Mouse (Mus musculus): Measurements from ENCODE around the gene Shd. TPM values are rescaled to one million over a fixed set of nuclear protein-coding genes. Genes with fewer than 3 reads are reported as not detected.
A peak's percentile ranks its signal among the peaks of the same experiment; 100 is the strongest.

Shd gene
- total and polyA plus RNA-seq, 3 experiments = 0.46 to 0.87 (median 0.47) TPM

DNA sequence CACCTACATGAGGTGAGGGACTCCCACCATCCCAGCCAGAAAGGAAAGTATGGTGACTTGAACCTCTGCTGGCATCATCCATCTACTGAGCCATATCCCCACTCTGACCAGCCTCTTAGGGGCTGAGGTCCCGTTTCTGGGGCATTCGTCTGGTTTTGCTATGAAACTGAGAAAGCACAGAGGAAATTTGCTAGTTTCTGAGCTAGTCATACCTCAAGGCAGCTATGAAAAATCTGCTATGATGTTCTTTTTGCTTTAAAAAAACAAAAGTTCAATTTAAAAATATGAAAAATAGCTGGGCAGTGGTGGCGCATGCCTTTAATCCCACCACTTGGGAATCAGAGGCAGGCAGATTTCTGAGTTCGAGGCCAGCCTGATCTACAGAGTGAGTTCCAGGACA lies 21.6 kb upstream of the Shd start:
- Histone ChIP-seq H3K27me3 (replicated peaks) (no peaks in the 10 kb centered on the region), H3K4me2 (ENCODE audit: insufficient read depth, low read depth, poor library complexity, severe bottlenecking) (no peak overlapping the region), H3K9me3 (replicated peaks; ENCODE audit: low read length) (no peaks in the 10 kb centered on the region), H3K4me3 (replicated peaks in 1 of 3; ENCODE audit: low read depth in 2 of 3, low read length in 2 of 3, poor library complexity in 1 of 3) (no peak overlapping the region), H3K36me3 (replicated peaks in 1 of 2; ENCODE audit: control insufficient read depth in 1 of 2, insufficient read depth in 1 of 2, low read length in 1 of 2) (peaks cover under 1% of the 10 kb centered on the region in 2 experiments), H3K9ac (ENCODE audit: insufficient read depth, low read depth) (no peak overlapping the region), H3K4me1 (ENCODE audit: control insufficient read depth in 1 of 2, insufficient read depth in 2 of 2) (peaks cover 30 to 53% of the 10 kb centered on the region in 2 experiments), H3K27ac (ENCODE audit: insufficient read depth, low read depth) (peak overlapping the region; percentile 69), H3K79me2 (replicated peaks; ENCODE audit: control insufficient read depth, extremely low read depth, insufficient read depth, poor library complexity, severe bottlenecking) (peaks cover 11% of the 10 kb centered on the region)
- TF ChIP-seq MEF2A (IDR thresholded peaks at IDR 0.05; ENCODE audit: borderline replicate concordance, low read depth, low read length) (peak; percentile 57; the same call in 1 of the 2 replicates), RCOR1 (conservative IDR thresholded peaks at IDR 0.05; ENCODE audit: low read depth, low read length) (0 out of 2 replicates have a peak, but pooled peaks have one; percentile 38), SIN3A (IDR thresholded peaks at IDR 0.05; ENCODE audit: low read length) (no peak), IRF4 (IDR thresholded peaks at IDR 0.05; ENCODE audit: low read depth, low read length) (peak; percentile 78; the same call in 1 of the 2 replicates), EP300 (IDR thresholded peaks at IDR 0.05; ENCODE audit: low read length) (peak; percentile 79), ZNF384 (IDR thresholded peaks at IDR 0.05; ENCODE audit: low read depth, low read length) (peak; percentile 54; the same call in 1 of the 2 replicates), BHLHE40 (IDR thresholded peaks at IDR 0.05; ENCODE audit: low read depth, low read length) (peak; percentile 71), ELF1 (IDR thresholded peaks at IDR 0.05; ENCODE audit: low read depth, low read length) (peak; percentile 11; the same call in 1 of the 2 replicates), TCF12 (IDR thresholded peaks at IDR 0.05; ENCODE audit: low read depth, low read length) (0 out of 2 replicates have a peak, but pooled peaks have one; percentile 51), JUND (conservative IDR thresholded peaks at IDR 0.05; ENCODE audit: low read depth, low read length) (no peak), TBP (conservative IDR thresholded peaks at IDR 0.05; ENCODE audit: low read depth, low read length) (0 out of 2 replicates have a peak, but pooled peaks have one; percentile 52)
- no peak for DNase-seq (ENCODE audit: extremely low read depth)
- dilution Hi-C loops (cut with MboI; ENCODE audit: extremely low pct_ligation_motif_present, extremely low pct_unique_long_range_greater_than_20kb, low sequenced_read_pairs) = no loop called here
- in situ Hi-C loops (cut with MboI; ENCODE audit: low pct_ligation_motif_present, low pct_unique_long_range_greater_than_20kb, low sequenced_read_pairs) = no loop called here

DNA sequence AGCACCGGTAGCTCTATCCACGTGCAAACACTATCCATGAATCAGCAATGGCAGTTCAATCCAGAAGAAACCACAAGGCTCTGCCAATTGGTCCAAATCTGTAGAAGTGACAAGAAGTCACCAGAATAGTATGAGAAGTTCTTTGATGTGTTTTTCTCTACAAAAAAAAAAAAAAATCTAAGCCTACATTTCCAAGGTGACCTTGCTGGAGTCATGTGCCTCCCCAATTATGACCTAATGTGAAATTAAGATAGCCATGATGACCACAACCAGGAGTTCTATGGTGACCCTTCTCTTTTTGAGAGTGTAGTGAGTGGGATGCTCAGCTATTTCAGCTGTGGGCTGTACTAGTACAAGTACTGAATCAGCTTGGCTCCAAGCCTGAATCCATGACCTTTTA lies 20.9 kb upstream of the Shd start, which contains the start of gene Zfp119b:
TSS of gene Zfp119b (minus strand) at position 101 of the 400 bp plus-strand sequence.
- Histone ChIP-seq H3K27me3 (replicated peaks) (no peaks in the 10 kb centered on the region), H3K79me2 (replicated peaks; ENCODE audit: control insufficient read depth, extremely low read depth, insufficient read depth, poor library complexity, severe bottlenecking) (peaks cover 16% of the 10 kb centered on the region), H3K9me3 (replicated peaks; ENCODE audit: low read length) (no peaks in the 10 kb centered on the region), H3K4me3 (replicated peaks in 1 of 3; ENCODE audit: low read depth in 2 of 3, low read length in 2 of 3, poor library complexity in 1 of 3) (no peak within 1 kb of the TSS), H3K9ac (ENCODE audit: insufficient read depth, low read depth) (no peak within 1 kb of the TSS), H3K36me3 (replicated peaks in 1 of 2; ENCODE audit: control insufficient read depth in 1 of 2, insufficient read depth in 1 of 2, low read length in 1 of 2) (peaks cover 0 to 4% of the 10 kb centered on the region in 2 experiments), H3K27ac (ENCODE audit: insufficient read depth, low read depth) (peak within 1 kb of the TSS; percentile 84), H3K4me1 (ENCODE audit: control insufficient read depth in 1 of 2, insufficient read depth in 2 of 2) (peaks cover 29 to 51% of the 10 kb centered on the region in 2 experiments), H3K4me2 (ENCODE audit: insufficient read depth, low read depth, poor library complexity, severe bottlenecking) (no peak within 1 kb of the TSS)
- TF ChIP-seq TBP (conservative IDR thresholded peaks at IDR 0.05; ENCODE audit: low read depth, low read length) (no peak), SIN3A (IDR thresholded peaks at IDR 0.05; ENCODE audit: low read length) (no peak), ZNF384 (IDR thresholded peaks at IDR 0.05; ENCODE audit: low read depth, low read length) (0 out of 2 replicates have a peak, but pooled peaks have one; percentile 12), E2F4 (IDR thresholded peaks at IDR 0.05; ENCODE audit: insufficient replicate concordance, low read depth, low read length) (no peak)
- dilution Hi-C loops (cut with MboI; ENCODE audit: extremely low pct_ligation_motif_present, extremely low pct_unique_long_range_greater_than_20kb, low sequenced_read_pairs) (no loop called here), in situ Hi-C loops (cut with MboI; ENCODE audit: low pct_ligation_motif_present, low pct_unique_long_range_greater_than_20kb, low sequenced_read_pairs) (no loop called here)
- no peak for DNase-seq (ENCODE audit: extremely low read depth)
